In the genomic region with DNA sequence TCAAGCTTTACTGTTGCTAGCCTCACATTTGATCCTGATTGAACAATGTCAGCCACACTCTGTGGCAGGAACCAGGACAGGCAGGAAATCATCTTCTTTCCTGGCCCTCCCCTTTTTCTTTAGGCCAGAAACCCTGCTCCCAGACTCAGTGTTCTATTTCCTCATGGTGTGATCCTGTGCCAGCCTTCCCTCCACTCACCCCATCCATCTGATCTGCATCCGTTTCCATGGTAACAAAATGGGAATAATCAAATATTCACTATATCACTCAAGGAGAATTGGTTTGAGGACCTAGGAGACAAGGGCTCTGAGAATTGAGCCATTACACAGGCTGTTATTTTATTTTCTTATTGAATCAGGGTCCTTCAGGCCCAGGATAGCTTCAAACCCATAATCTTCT, we compare ENCODE assay signal across 20 mouse cellular contexts. TPM values are rescaled to one million over a fixed set of nuclear protein-coding genes. Genes with fewer than 3 reads are reported as not detected.
DNase-seq lines count a peak whose midpoint lies in the region; ATAC-seq and TF ChIP-seq lines count a peak whose summit lies in the region.
"Had no signal": no experiment of that assay in that cellular context is flagged by ENCODE, and none has a peak within 500 bp of the region (broad histone marks: within the 10 kb centered on the region; RNA-seq: fewer than 3 reads in every experiment).

No protein-coding gene starts in this region.

- H3K4me2 ChIP-seq in forebrain, embryonic 13.5 days: no peak overlapping the region
- no peak overlapping the region for H3K4me2 ChIP-seq in forebrain, embryonic 11.5 days (ENCODE audit: low read depth, low read length, severe bottlenecking)
- no peak overlapping the region for H3K4me2 ChIP-seq in hindbrain, embryonic 14.5 days (replicated peaks)
- H3K4me2 ChIP-seq in midbrain, embryonic 16.5 days (ENCODE audit: low read length): no peak overlapping the region
- no peak overlapping the region for H3K4me2 ChIP-seq in lung, postnatal 0 days (replicated peaks; ENCODE audit: low read depth, low read length)
- H3K4me2 ChIP-seq: embryonic facial prominence, embryonic 13.5 days had no signal

- no peak for DNase-seq in forebrain, embryonic 11.5 days (ENCODE audit: low spot score)
- no peak for DNase-seq in left cerebral cortex, adult 2 months (ENCODE audit: extremely low spot score in 1 of 2, low spot score in 2 of 2)
- DNase-seq in left cerebral cortex, postnatal 4 days: no peak
- peak; percentile 46 for DNase-seq in hindbrain, embryonic 14.5 days (ENCODE audit: low spot score)
- no peak for DNase-seq in lung, postnatal 0 days (ENCODE audit: low spot score)
- no peak for DNase-seq in right cerebral cortex, postnatal 4 days
- DNase-seq: adrenal gland, postnatal 10 days; cerebellum, adult 2 months; cerebellum, postnatal 25 days; embryo, embryonic 11 days; gastrocnemius, adult 2 months; heart, adult 18-20 months; kidney, adult 2 months; right cerebral cortex, postnatal 25 days had no signal

- no peak overlapping the region for H3K9ac ChIP-seq in forebrain, embryonic 13.5 days
- H3K9ac ChIP-seq in forebrain, embryonic 11.5 days (ENCODE audit: low read length): no peak overlapping the region
- no peak overlapping the region for H3K9ac ChIP-seq in hindbrain, embryonic 14.5 days
- H3K9ac ChIP-seq in midbrain, embryonic 16.5 days (ENCODE audit: low read depth, low read length): no peak overlapping the region
- no peak overlapping the region for H3K9ac ChIP-seq in lung, postnatal 0 days (replicated peaks; ENCODE audit: low read depth)
- H3K9ac ChIP-seq: embryonic facial prominence, embryonic 13.5 days had no signal

- 0 out of 2 replicates have a peak, but pooled peaks have one; percentile 38 for ATAC-seq in forebrain, embryonic 13.5 days
- ATAC-seq in forebrain, embryonic 11.5 days (replicated peaks; ENCODE audit: low FRiP score): no peak
- peak; percentile 62 for ATAC-seq in hindbrain, embryonic 14.5 days (ENCODE audit: low FRiP score)
- ATAC-seq in midbrain, embryonic 16.5 days: peak; percentile 58
- no peak for ATAC-seq in lung, postnatal 0 days

- H3K9me3 ChIP-seq in forebrain, embryonic 13.5 days (replicated peaks): no peaks in the 10 kb centered on the region; the same call in 1 of the 2 replicates
- H3K9me3 ChIP-seq in forebrain, embryonic 11.5 days (ENCODE audit: control insufficient read depth, low read length): no peaks in the 10 kb centered on the region
- no peaks in the 10 kb centered on the region for H3K9me3 ChIP-seq in hindbrain, embryonic 14.5 days (ENCODE audit: control insufficient read depth, low read length)
- H3K9me3 ChIP-seq in midbrain, embryonic 16.5 days (replicated peaks; ENCODE audit: control insufficient read depth, low read length, poor library complexity, severe bottlenecking): no peaks in the 10 kb centered on the region
- no peaks in the 10 kb centered on the region for H3K9me3 ChIP-seq in lung, postnatal 0 days (ENCODE audit: low read length)
- H3K9me3 ChIP-seq: embryonic facial prominence, embryonic 13.5 days had no signal

- no peaks in the 10 kb centered on the region for H3K36me3 ChIP-seq in forebrain, embryonic 13.5 days (ENCODE audit: poor library complexity, severe bottlenecking)
- H3K36me3 ChIP-seq in forebrain, embryonic 11.5 days (ENCODE audit: control insufficient read depth, insufficient read depth, low read length): no peaks in the 10 kb centered on the region
- H3K36me3 ChIP-seq in hindbrain, embryonic 14.5 days (replicated peaks; ENCODE audit: control insufficient read depth, insufficient read depth): no peaks in the 10 kb centered on the region
- H3K36me3 ChIP-seq in midbrain, embryonic 16.5 days (ENCODE audit: control insufficient read depth, insufficient read depth, low read length): no peaks in the 10 kb centered on the region
- H3K36me3 ChIP-seq in lung, postnatal 0 days (ENCODE audit: insufficient read depth, low read length): no peaks in the 10 kb centered on the region
- H3K36me3 ChIP-seq: embryonic facial prominence, embryonic 13.5 days had no signal

- H3K4me3 ChIP-seq in forebrain, embryonic 13.5 days: no peak overlapping the region
- no peak overlapping the region for H3K4me3 ChIP-seq in forebrain, embryonic 11.5 days (ENCODE audit: low read depth, low read length)
- no peak overlapping the region for H3K4me3 ChIP-seq in left cerebral cortex, adult 2 months
- no peak overlapping the region for H3K4me3 ChIP-seq in hindbrain, embryonic 14.5 days (replicated peaks; ENCODE audit: low read length)
- H3K4me3 ChIP-seq in midbrain, embryonic 16.5 days (ENCODE audit: low read depth, low read length): no peak overlapping the region
- H3K4me3 ChIP-seq in lung, postnatal 0 days (ENCODE audit: low read depth, low read length): no peak overlapping the region
- H3K4me3 ChIP-seq: embryonic facial prominence, embryonic 13.5 days; erythroblast, embryonic 14.5 days; gastrocnemius, adult 2 months had no signal

- no peak for TF ChIP-seq EP300 in lung, postnatal 0 days (IDR thresholded peaks at IDR 0.05)

- TF ChIP-seq CTCF in left cerebral cortex, adult 2 months (IDR thresholded peaks at IDR 0.05): no peak
- no peak for TF ChIP-seq CTCF in lung, postnatal 0 days (IDR thresholded peaks at IDR 0.05)

- H3K27me3 ChIP-seq in forebrain, embryonic 13.5 days: no peaks in the 10 kb centered on the region
- H3K27me3 ChIP-seq in forebrain, embryonic 11.5 days (ENCODE audit: control insufficient read depth, insufficient read depth, low read length): no peaks in the 10 kb centered on the region
- no peaks in the 10 kb centered on the region for H3K27me3 ChIP-seq in hindbrain, embryonic 14.5 days (ENCODE audit: control insufficient read depth, insufficient read depth, low read length)
- H3K27me3 ChIP-seq in midbrain, embryonic 16.5 days (ENCODE audit: control insufficient read depth, insufficient read depth, low read depth, low read length): no peaks in the 10 kb centered on the region
- no peaks in the 10 kb centered on the region for H3K27me3 ChIP-seq in lung, postnatal 0 days (replicated peaks; ENCODE audit: insufficient read depth, low read length)
- H3K27me3 ChIP-seq: embryonic facial prominence, embryonic 13.5 days had no signal

- WGBS in forebrain, embryonic 13.5 days: 96% methylated on average over 1 of the region's 1 CpGs
- 81% methylated on average over 1 of the region's 1 CpGs for WGBS in forebrain, embryonic 11.5 days
- WGBS in hindbrain, embryonic 14.5 days: 74% methylated on average over 1 of the region's 1 CpGs
- 86% methylated on average over 1 of the region's 1 CpGs for WGBS in midbrain, embryonic 16.5 days
- 75% methylated on average over 1 of the region's 1 CpGs for WGBS in lung, postnatal 0 days

- intact Hi-C loops in left cerebral cortex, adult 2 months (cut with DNase I): no loop called here
- intact Hi-C loops in left cerebral cortex, postnatal 4 days (cut with DNase I): no loop called here

- H3K4me1 ChIP-seq in forebrain, embryonic 13.5 days: 0 out of 2 replicates have a peak, but pooled peaks cover 4% of the 10 kb centered on the region
- H3K4me1 ChIP-seq in forebrain, embryonic 11.5 days (replicated peaks; ENCODE audit: control insufficient read depth, insufficient read depth, low read length): no peaks in the 10 kb centered on the region
- H3K4me1 ChIP-seq in hindbrain, embryonic 14.5 days (replicated peaks; ENCODE audit: control insufficient read depth, insufficient read depth, low read length): peaks cover 14% of the 10 kb centered on the region
- peaks cover 7% of the 10 kb centered on the region for H3K4me1 ChIP-seq in midbrain, embryonic 16.5 days (ENCODE audit: control insufficient read depth, insufficient read depth, low read length)
- no peaks in the 10 kb centered on the region for H3K4me1 ChIP-seq in lung, postnatal 0 days (ENCODE audit: insufficient read depth, low read depth, low read length)

- 0 out of 2 replicates have a peak overlapping the region, but pooled peaks have one; percentile 26 for H3K27ac ChIP-seq in forebrain, embryonic 13.5 days
- no peak overlapping the region for H3K27ac ChIP-seq in forebrain, embryonic 11.5 days (ENCODE audit: low read depth, low read length)
- H3K27ac ChIP-seq in left cerebral cortex, adult 2 months: peak overlapping the region; percentile 73
- peak overlapping the region; percentile 69 for H3K27ac ChIP-seq in hindbrain, embryonic 14.5 days
- peak overlapping the region; percentile 76 for H3K27ac ChIP-seq in midbrain, embryonic 16.5 days (ENCODE audit: low read length)
- H3K27ac ChIP-seq in lung, postnatal 0 days (ENCODE audit: low read length): no peak overlapping the region
- H3K27ac ChIP-seq: embryonic facial prominence, embryonic 13.5 days; gastrocnemius, adult 2 months; kidney, postnatal 0 days; macrophage had no signal

RNA-seq across cellular contexts. Expression of gene Ywhah, which starts 22.1 kb away (rescaled TPM):
- polyA plus RNA-seq in forebrain, embryonic 13.5 days (2015; fragmentation: Nextera tagmentation; extraction: Ambion mirVana): 470 and 500 TPM in 2 replicates
- 436 and 450 TPM in 2 replicates for polyA plus RNA-seq in forebrain, embryonic 11.5 days (2014; fragmentation: Nextera tagmentation; extraction: Ambion mirVana)
- total RNA-seq in left cerebral cortex, adult 2 months (2021): 1,000 to 10,000 TPM; 1,061 to 1,220 TPM
- 100 to 1,000 TPM; 633 to 669 TPM for total RNA-seq in left cerebral cortex, postnatal 4 days (2021)
- polyA plus RNA-seq in hindbrain, embryonic 14.5 days (2014; fragmentation: Nextera tagmentation; extraction: Ambion mirVana): 745 and 907 TPM in 2 replicates
- polyA plus RNA-seq in midbrain, embryonic 16.5 days (2015; fragmentation: Nextera tagmentation; extraction: Ambion mirVana): 878 and 976 TPM in 2 replicates
- 242 and 276 TPM in 2 replicates for polyA plus RNA-seq in lung, postnatal 0 days (2015; fragmentation: Nextera tagmentation; extraction: Ambion mirVana)

Comparison
In these comparisons a context has a peak if more than half of its experiments do, and no peak if none do; other contexts are left out.
1. ATAC-seq: peak in forebrain, embryonic 13.5 days (single experiment), hindbrain, embryonic 14.5 days (single experiment) and midbrain, embryonic 16.5 days (single experiment); none in forebrain, embryonic 11.5 days (single experiment) and lung, postnatal 0 days (single experiment).
2. H3K27ac ChIP-seq: peak in forebrain, embryonic 13.5 days (single experiment), left cerebral cortex, adult 2 months (single experiment), hindbrain, embryonic 14.5 days (single experiment) and midbrain, embryonic 16.5 days (single experiment); none in forebrain, embryonic 11.5 days (single experiment) and lung, postnatal 0 days (single experiment).